Mouse (Mus musculus) brain, embryonic 14.5 days (tissue): ENCODE measurements around the gene Slc9a5. TPM values are rescaled to one million over a fixed set of nuclear protein-coding genes. Genes with fewer than 3 reads are reported as not detected.

ENCODE experiments used
- DNase-seq: peaks from one replicate; pipeline ENCODE4 v3.0.0-alpha.2; 2011; ENCODE audit warnings: low read depth
- CTCF ChIP-seq: fragments of 200-500 bp; IDR thresholded peaks from 2 replicates; pipeline ENCODE4 v1.5.1; 2012; ENCODE audit warnings: inconsistent platforms, mild to moderate bottlenecking, moderate library complexity, borderline replicate concordance; ENCODE audit not compliant: insufficient read depth, insufficient read length; ENCODE audit errors: extremely low read depth
- POLR2A ChIP-seq: fragments of 200-500 bp; IDR thresholded peaks from 2 replicates; pipeline ENCODE4 v1.6.1; 2012; ENCODE audit warnings: mild to moderate bottlenecking, inconsistent platforms, borderline replicate concordance; ENCODE audit not compliant: poor library complexity, insufficient read depth, insufficient read length, severe bottlenecking; ENCODE audit errors: extremely low read depth
- polyA plus RNA-seq: library from polyadenylated mRNA; depleted of rRNA; stranded (reverse); fragments of >200 nt; gene quantifications from 2 replicates; pipeline ENCODE4 v1.2.3, GENCODE M21; 2012

Gene Slc9a5
- polyA plus RNA-seq, 1 experiment: 39.3 TPM

DNA sequence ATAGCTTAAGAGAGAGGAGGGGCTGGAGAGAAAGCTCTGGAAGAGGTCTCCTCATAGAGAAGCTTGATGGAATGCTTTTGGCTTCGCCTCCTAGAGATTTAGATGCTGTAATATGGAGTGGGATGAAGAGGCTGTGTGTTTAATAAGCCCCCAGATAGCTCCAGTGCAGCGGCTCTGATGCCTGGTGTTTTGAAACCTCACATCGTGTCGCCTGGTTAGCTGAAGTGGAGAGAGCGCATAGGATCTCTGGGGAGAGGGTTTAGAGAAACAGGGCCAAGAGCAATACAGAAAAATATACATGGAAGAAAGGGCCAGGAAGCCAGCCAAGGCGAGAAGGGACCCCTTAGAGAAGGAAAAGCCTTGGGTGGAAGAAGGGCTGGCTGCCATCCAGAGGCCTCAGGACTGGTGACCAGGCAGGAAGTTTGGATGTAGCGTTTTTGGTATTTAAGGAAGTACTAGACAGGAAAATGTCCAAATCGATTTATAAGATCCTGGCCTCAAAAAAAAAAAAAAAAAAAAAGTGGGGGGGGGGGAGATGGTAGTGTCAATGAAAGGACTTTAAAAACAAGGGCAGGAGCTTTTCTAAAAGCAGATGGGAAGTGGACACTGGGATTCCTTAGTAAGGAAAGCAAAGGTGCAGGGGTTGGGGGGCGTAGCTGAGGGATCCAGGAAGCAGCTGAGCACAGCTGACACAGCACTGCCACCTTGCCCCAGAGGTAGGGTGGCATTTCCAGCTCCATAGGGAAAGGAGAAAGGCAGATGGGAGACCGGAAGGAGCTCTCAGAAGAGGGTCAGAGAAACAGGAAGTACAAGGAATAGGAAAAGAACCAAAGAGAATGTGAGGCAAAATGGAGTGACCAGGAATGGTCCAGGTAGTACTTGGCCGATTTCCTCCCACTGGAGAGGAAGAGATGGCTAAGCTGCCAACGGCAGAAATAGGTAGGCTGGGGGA lies 13.4 kb downstream of the Slc9a5 start:
- TF ChIP-seq CTCF (no peak), POLR2A (no peak)
- DNase-seq: peak; percentile 49

DNA sequence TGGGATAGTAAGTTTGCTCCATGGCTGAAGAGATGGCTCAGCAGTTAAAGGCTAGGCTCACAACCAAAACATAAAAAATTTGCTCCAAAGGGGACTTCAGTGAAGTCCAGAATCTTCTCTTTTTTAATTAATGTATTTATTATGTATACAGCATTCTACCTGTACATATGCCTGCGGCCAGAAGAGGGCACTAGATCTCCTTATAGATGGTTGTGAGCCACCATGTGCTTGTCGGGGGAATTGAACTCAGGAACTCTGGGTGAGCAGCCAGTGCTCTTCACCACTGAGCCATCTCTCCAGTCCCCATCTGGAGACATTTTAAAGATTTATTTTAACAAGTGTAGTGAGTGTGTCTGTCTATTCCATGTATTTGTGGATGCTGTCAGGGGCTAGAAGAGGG lies 18.5 kb downstream of the Slc9a5 start:
- TF ChIP-seq CTCF (no peak), POLR2A (no peak)
- DNase-seq: peak; percentile 15

DNA sequence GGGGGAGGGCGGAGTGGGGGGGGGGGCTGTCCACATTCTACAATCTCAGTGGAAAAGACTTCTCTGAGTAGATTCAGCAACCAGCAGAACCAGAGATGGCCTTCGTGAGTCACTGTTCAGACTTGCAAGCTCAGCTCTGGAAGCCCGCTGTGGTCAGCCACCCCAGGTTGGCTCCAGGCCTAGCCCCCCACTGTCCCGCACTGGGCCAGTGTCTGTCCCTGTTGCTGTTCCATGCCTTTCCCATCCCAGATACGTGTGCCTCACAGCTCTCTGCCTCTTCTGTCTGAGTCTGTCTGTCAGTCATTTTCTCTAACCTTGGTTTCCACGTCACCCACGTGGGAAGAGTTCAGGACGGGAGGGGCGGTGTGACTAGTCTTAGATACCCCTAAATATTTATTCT lies 23.8 kb downstream of the Slc9a5 start:
- DNase-seq: no peak
- TF ChIP-seq POLR2A (no peak), CTCF (no peak)

DNA sequence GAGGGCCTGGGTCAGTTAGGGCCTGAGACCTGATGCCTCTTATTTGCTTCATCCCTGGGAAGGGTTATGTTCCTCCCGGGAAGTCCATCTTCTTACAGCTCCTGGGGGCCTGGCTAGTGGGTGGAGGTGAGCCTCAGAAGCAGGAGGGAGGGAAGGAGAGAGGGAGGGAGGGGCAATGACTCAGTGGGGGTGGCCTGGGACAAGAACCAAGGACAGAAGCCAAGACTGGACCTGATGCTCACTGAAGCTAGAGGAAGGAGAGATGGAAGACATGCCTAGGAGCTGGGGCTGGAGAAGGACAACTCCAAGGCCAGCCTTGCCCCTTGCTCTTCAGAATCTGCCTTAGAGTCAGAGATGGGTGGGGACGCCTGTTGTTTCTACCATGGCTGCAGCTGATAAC lies 24.4 kb downstream of the Slc9a5 start, which contains the start of gene Plekhg4:
Gene Plekhg4, plus strand, starts transcription at position 243 of the 400 bp plus-strand sequence.
- TF ChIP-seq CTCF: no peak
- no peak for TF ChIP-seq POLR2A
- no peak for DNase-seq

DNA sequence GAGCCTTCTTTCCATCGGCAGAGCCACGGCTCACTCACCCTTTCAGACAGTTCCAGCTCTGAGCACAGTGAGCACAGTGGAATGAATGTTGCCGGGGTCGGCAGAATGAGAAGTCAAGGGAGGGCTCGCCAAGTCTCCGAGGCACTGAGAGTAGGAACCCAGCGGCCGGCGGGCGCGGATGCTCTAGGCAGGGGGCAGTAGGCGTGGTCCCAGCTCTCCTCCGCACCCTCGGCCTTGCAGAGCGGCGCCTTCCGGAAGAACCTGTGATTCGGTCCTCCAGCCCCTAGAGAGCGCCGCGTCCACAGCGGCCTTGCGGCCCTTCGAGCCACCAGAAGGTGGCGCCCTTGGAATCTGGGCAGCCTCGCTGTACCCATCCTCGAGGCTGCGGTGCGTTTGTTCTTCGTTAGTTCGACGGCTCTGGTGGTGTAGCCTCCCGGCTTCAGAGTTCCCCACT lies 25.9 kb downstream of the Slc9a5 start:
- no peak for TF ChIP-seq POLR2A
- TF ChIP-seq CTCF: peak; percentile 39; the same call in 1 of the 2 replicates
- DNase-seq: peak; percentile 5

DNA sequence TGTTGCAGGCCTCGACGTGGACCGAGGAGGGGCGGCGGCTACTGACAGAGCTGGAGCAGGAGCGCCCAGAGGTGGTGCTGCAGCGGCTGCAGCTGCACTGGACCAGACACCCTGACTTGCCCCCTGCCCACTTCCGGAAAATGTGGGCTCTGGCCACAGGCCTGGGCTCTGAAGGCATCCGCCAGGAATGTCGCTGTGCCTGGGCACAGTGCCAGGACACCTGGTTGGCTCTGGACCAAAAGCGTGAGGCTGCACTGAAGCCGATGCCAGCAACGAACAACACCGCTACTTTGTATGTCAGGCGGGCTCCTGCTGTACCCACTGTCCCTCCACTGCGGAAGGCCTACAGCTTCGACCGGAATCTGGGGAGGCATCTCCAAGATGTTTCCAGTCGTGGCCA lies 30.0 kb downstream of the Slc9a5 start:
- TF ChIP-seq POLR2A: no peak
- TF ChIP-seq CTCF: no peak
- peak; percentile 56 for DNase-seq

DNA sequence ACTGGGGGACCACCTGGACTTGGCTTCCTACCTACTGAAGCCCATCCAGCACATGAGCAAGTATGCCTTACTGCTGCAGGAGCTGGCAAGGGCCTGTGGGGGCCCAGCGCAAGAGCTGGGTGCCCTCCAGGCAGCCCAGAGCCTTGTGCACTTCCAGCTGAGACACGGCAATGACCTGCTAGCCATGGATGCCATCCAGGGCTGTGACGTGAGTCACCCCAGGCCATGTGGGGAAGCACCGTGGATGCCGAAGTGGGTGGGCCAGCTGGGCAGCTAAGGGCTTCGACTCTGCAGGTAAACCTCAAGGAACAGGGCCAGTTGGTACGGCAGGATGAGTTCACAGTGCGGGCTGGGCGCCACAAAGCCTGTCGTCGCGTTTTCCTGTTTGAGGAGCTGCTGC lies 31.7 kb downstream of the Slc9a5 start:
- no peak for DNase-seq
- no peak for TF ChIP-seq POLR2A

DNA sequence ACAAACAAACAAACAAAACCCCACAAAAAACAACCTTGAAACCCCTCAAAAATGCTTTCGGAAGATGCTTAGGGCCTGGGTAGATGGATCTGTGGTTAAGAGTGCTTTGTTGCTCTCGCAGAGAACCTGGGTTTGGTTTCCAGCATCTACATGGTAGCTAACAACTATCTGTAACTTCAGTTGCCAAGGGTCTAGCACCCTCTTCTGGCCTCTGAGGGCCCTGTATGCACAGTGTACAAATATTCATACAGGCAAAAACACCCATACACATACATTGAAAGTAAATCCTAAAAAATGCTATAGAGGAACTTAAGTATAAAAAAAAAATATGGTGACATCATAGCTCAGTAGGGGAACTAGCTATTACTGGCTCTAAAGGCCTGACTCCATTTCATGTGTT lies 35.4 kb downstream of the Slc9a5 start:
- no peak for TF ChIP-seq POLR2A
- TF ChIP-seq CTCF: no peak
- no peak for DNase-seq

DNA sequence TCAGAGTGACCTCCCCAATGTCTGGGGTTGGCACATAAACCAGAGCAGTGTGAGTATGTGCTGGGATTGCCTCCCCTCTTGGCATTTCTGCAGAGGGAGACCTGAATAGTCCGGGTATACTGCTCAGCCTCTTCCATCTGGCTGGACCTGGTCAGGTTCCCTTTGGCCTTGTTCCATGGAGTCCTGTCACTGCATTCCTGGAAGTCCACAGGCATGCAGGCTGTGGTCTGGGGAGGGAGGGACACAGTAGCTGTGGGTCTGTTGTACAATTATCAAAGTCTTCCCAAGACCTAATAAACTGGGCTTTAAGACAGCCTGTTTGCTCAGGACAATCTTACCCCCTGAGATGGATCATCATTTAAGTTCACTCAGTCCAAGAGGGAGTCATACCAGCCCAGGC lies 38.5 kb downstream of the Slc9a5 start:
- DNase-seq: no peak
- TF ChIP-seq CTCF (no peak), POLR2A (no peak)

DNA sequence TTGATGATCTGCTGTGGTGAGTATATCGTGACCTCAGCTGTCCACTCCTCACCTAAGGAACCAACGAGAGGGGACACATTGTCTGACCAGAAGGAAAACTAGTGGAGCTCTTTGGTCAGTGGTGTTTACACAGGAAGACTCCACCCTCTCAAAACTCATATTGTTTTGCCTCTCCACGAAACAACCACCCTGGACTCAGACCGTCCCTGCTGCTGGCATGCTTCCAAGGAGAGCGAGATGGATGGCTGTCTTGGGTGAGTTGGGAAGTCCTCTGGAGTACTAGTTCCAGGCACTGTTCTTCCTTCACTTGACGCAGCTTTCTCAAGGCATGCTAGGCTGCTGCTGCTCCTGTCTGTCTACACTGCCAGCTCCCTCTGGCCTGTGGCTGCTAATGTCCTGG lies 40.5 kb downstream of the Slc9a5 start:
- TF ChIP-seq POLR2A (no peak), CTCF (no peak)
- no peak for DNase-seq

DNA sequence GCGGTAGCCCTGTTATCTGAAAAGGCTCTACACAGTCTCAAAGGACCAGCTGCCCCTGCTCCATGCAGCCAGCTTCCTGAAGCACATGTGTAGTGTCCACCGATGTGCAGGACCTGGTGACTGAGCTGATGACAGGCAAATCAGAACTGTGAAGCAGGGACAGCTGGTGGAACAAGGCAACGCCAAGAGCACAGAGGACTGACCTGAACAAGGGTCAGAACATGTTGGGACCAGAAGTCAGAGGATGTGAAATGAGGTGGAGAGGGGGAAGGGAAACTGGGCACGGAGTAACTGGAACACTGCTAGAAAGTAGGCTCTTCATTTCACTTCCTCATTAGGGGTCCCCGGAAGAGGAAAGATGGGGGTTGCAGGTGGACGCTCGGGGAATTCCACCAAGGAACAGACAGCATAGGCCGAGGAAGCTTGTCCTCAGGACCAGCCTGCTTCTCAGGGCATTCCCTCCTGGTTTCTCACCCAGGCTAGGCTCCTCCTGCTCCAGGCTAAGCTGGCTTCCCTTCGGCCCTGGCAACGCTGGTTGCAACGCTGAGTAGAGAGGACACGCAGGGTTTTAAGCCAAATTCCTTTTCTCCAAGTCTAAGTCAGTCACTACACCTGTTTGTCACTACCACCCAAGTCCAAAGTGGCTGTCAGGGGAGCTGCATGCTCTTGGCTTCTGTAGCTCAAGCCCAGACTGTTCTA lies 44.6 kb downstream of the Slc9a5 start:
- TF ChIP-seq CTCF: no peak
- TF ChIP-seq POLR2A: no peak
- no peak for DNase-seq
